Mouse (Mus musculus) olfactory bulb, adult 2 months (tissue): ENCODE measurements at regions not wholly inside any gene's neighbourhood (a gene's known extent, or its start where the extent isn't known, plus 50 kb on each side); places are given as distances from the start of the nearest gene placed in this dataset.

ENCODE experiments used
- CTCF ChIP-seq: fragments of 200-500 bp; IDR thresholded peaks from 2 replicates; pipeline ENCODE4 v1.5.1; 2012; ENCODE audit warnings: low read depth, mild to moderate bottlenecking, low read length, moderate library complexity; ENCODE audit not compliant: insufficient read depth
- POLR2A ChIP-seq: fragments of 200-500 bp; IDR thresholded peaks from 2 replicates; pipeline ENCODE4 v1.6.1; 2012; ENCODE audit warnings: mild to moderate bottlenecking, low read depth, low read length, moderate library complexity; ENCODE audit not compliant: insufficient read depth

GRCm38 (mm10) chr1:81972575-81972974 lies 260.3 kb upstream of the Gm9747 start:
- TF ChIP-seq POLR2A (no peak), CTCF (no peak)
